Mouse (Mus musculus) C2C12 (cell line): Measurements from ENCODE around the gene Mxra7. TPM values are rescaled to one million over a fixed set of nuclear protein-coding genes. Genes with fewer than 3 reads are reported as not detected.
A peak's percentile ranks its signal among the peaks of the same experiment; 100 is the strongest.

Experiments
- H3K27me3 ChIP-seq: one replicate; pipeline ENCODE4 v1.6.1; 2011; ENCODE audit not compliant: control insufficient read depth, insufficient read depth, insufficient read length
- H3K36me3 ChIP-seq: one replicate; pipeline ENCODE4 v1.6.1; 2011; ENCODE audit not compliant: control insufficient read depth, insufficient read depth
- H3K4me3 ChIP-seq: one replicate; pipeline ENCODE4 v1.5.1; 2011; ENCODE audit warnings: mild to moderate bottlenecking, control low read depth; ENCODE audit not compliant: poor library complexity, insufficient read depth, severe bottlenecking
- H3K79me2 ChIP-seq: one replicate; pipeline ENCODE4 v1.6.1; 2011; ENCODE audit not compliant: control insufficient read depth, insufficient read depth
- H3K79me3 ChIP-seq: one replicate; pipeline ENCODE4 v1.6.1; 2011; ENCODE audit warnings: low read depth, control low read depth
- H3ac ChIP-seq: one replicate; pipeline ENCODE3; 2011; ENCODE audit warnings: low read depth; ENCODE audit not compliant: control insufficient read depth, insufficient read length
- CEBPB ChIP-seq: IDR thresholded peaks from one replicate; pipeline ENCODE4 v1.6.1; 2011; ENCODE audit warnings: low read depth, mild to moderate bottlenecking, control low read depth, moderate library complexity
- CTCF ChIP-seq: IDR thresholded peaks from one replicate; pipeline ENCODE4 v1.5.1; 2011; ENCODE audit not compliant: control insufficient read depth, insufficient read depth, insufficient read length
- FOSL1 ChIP-seq: IDR thresholded peaks from one replicate; pipeline ENCODE4 v1.8.0; 2011; ENCODE audit warnings: mild to moderate bottlenecking, low read length; ENCODE audit not compliant: poor library complexity, insufficient read depth, severe bottlenecking
- MAX ChIP-seq: IDR thresholded peaks from one replicate; pipeline ENCODE4 v1.6.1; 2011; ENCODE audit warnings: mild to moderate bottlenecking, control low read depth
- MYOD1 ChIP-seq: IDR thresholded peaks from one replicate; pipeline ENCODE4 v1.6.1; 2011; ENCODE audit warnings: low read depth; ENCODE audit not compliant: control insufficient read depth, insufficient read length
- MYOG ChIP-seq: IDR thresholded peaks from one replicate; pipeline ENCODE4 v1.6.1; 2011; ENCODE audit not compliant: control insufficient read depth, insufficient read length; ENCODE audit errors: extremely low read depth
- USF1 ChIP-seq: IDR thresholded peaks from one replicate; pipeline ENCODE4 v1.6.1; 2011; ENCODE audit warnings: low read depth, mild to moderate bottlenecking, control low read depth, moderate library complexity
- long read RNA-seq, 2 experiments: library from polyadenylated mRNA; unstranded; transcript quantifications; one replicate each; pipeline ENCODE4 v2.0.0; 2019 to 2020
- polyA plus RNA-seq: library from polyadenylated mRNA; unstranded; fragments of >200 nt; fragmentation: generic; extraction: Trizol; gene quantifications from one replicate; pipeline ENCODE4 v1.2.1, GENCODE M21; 2012; ENCODE audit warnings: missing spikeins

The Mxra7 gene
- 70.2 TPM for polyA plus RNA-seq
- long read RNA-seq, experiment 1, transcript Mxra7-201 (4 exons, 2,063 nt): major isoform, 171 of 273 reads
- long read RNA-seq, experiment 1, transcript Mxra7-202 (5 exons, 757 nt): minor isoform, 27 of 273 reads
- long read RNA-seq, experiment 1, partial matches to known transcripts: 2 of 273 reads
- long read RNA-seq, experiment 1, other reads (novel, unspliced or antisense): 73 of 273 reads
- long read RNA-seq, experiment 2, transcript Mxra7-201 (4 exons, 2,063 nt): major isoform, 67 of 88 reads
- long read RNA-seq, experiment 2, transcript Mxra7-202 (5 exons, 757 nt): minor isoform, 8 of 88 reads
- long read RNA-seq, experiment 2, partial matches to known transcripts: 1 of 88 reads
- long read RNA-seq, experiment 2, other reads (novel, unspliced or antisense): 12 of 88 reads

DNA sequence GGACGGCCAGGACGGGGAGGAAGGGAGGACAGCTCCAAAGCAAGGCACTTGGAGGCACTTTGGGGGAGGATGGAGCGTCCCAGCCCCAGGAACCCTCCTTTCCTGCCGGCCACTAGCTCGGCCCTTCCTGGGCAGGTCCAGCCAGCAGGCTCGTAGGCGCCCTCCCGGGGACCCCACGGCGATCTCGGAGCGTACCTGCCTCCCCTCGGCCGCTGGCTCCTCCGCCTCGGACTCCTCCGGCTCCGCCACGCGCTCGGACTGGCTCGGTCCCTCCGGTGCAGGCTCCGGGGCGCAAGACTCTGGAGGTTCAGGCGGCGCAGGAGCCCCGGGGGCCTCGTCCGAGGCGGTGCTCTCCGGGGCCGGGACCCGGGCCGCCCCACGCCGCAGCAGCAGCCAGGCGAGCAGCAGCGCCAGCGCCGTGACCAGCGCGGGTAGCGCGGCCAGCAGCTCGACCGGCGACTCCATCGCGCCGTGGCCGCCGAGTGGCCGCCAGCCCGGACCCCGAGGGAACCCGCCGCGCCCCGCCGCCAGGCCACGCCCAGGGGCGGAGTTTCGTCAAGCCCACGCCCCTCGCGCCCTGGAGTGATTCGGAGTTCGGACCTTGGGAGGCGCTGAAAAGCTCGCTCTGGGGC lies at the start of gene Mxra7:
Gene Mxra7, minus strand, starts transcription at position 513 of the 632 bp plus-strand sequence.
- H3ac ChIP-seq: peak within 1 kb of the TSS; percentile 94
- peaks cover 6% of the 10 kb centered on the region for H3K36me3 ChIP-seq
- H3K27me3 ChIP-seq: no peaks in the 10 kb centered on the region
- peak within 1 kb of the TSS; percentile 55 for H3K4me3 ChIP-seq
- peaks cover 31% of the 10 kb centered on the region for H3K79me3 ChIP-seq
- H3K79me2 ChIP-seq: peaks cover 54% of the 10 kb centered on the region
- TF ChIP-seq CEBPB (no peak), MAX (peak; percentile 48)

DNA sequence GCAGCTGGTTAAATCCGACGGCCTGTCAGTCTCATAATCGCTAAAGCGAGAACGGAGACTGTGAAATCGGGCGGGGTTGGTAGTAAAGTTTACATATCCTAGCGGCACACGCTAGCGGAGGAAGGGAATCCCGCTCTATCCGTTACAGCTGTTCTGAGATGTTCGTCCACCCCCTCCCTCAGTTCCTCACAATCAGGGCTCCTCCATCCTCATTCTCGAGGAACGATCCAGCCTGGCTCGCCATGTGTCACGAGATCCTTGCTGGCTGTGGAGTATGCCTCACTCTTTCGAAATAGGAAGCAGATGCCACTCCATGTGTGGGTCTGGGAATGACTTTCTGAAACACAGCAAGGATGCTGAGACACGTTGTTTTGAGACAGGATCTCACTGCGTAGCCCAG lies 46.1 kb upstream of the Mxra7 start:
- no peaks in the 10 kb centered on the region for H3K27me3 ChIP-seq
- peaks cover 17% of the 10 kb centered on the region for H3K36me3 ChIP-seq
- H3ac ChIP-seq: no peak overlapping the region

DNA sequence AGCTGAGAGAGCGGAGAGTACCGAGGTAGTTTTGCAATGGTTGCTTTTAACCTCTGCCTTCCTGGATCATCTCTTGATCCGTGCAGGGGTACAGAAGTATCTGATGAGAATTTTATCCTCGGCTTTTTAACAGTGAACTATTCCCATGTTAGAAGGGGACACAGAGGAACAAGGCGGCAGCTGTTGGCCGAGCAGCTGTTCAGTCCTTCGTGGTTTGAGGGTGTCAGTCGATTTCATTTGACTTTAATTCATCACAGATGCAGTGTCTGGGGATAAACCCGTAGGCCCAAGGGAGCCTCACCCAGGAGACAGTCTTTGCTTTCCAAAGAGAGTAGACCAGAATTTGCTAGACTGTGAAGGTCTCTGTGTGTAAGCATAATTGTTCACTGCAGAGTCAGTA lies 43.7 kb upstream of the Mxra7 start:
- Histone ChIP-seq H3K79me2 (no peaks in the 10 kb centered on the region), H3K4me3 (no peak overlapping the region), H3K79me3 (no peaks in the 10 kb centered on the region), H3ac (no peak overlapping the region), H3K36me3 (peaks cover 27% of the 10 kb centered on the region), H3K27me3 (no peaks in the 10 kb centered on the region)
- TF ChIP-seq MYOG (no peak), USF1 (no peak), FOSL1 (no peak), CTCF (no peak), MYOD1 (no peak), MAX (no peak), CEBPB (no peak)

More for the DNA sequence above, 46.1 kb upstream of the Mxra7 start:
- no peaks in the 10 kb centered on the region for H3K79me3 ChIP-seq
- H3K79me2 ChIP-seq: no peaks in the 10 kb centered on the region
- H3K4me3 ChIP-seq: no peak overlapping the region
- TF ChIP-seq USF1 (no peak), CTCF (no peak), CEBPB (no peak), FOSL1 (no peak), MAX (no peak)

DNA sequence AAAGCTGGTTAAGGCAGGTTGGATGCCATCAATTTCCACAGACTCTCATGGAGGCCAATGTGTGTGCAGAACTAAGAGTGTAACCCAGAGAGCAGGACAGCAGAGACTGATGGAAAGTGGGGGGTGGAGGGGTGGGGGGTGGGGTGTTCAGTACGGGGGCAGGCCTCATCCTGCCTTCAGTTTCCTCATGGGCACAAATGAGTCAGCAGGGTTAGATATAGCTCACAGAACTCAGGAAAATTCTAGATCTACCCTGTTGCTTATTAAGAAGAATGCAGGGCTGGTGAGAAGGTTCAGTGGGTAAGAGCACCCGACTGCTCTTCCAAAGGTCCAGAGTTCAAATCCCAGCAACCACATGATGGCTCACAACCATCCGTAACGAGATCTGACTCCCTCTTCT lies 41.8 kb upstream of the Mxra7 start:
- no peak for TF ChIP-seq CEBPB
- no peak for TF ChIP-seq MAX
- TF ChIP-seq MYOD1: no peak
- peaks cover 36% of the 10 kb centered on the region for H3K36me3 ChIP-seq

DNA sequence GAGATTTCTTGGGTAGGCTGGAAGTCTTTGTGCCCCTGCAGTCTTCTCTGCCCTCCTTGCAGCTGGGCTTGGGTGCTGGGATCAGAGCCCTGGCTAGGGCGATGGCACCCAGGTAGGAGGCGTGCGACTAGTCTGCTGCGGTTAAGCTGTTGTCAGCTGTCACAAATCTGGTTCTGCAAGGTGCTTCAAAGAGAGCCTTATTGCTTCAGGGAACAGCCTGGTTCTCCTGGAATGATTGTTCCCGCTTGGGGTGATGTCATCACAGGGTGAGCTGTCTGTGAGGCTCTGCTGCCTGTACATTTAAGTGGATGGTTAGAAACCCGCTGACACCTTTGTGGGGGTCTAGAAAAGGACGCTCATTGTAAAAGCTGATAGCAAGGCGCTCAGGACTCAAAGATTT lies 41.4 kb upstream of the Mxra7 start:
- Histone ChIP-seq H3K79me3 (no peaks in the 10 kb centered on the region), H3K36me3 (peaks cover 32% of the 10 kb centered on the region), H3ac (no peak overlapping the region), H3K27me3 (no peaks in the 10 kb centered on the region), H3K79me2 (no peaks in the 10 kb centered on the region), H3K4me3 (no peak overlapping the region)
- TF ChIP-seq CTCF (no peak), MYOD1 (no peak), USF1 (no peak), MYOG (no peak), FOSL1 (no peak), MAX (no peak), CEBPB (no peak)

More for the DNA sequence above, 41.8 kb upstream of the Mxra7 start:
- Histone ChIP-seq H3K79me2 (no peaks in the 10 kb centered on the region), H3K4me3 (no peak overlapping the region), H3K79me3 (no peaks in the 10 kb centered on the region), H3K27me3 (no peaks in the 10 kb centered on the region), H3ac (no peak overlapping the region)

DNA sequence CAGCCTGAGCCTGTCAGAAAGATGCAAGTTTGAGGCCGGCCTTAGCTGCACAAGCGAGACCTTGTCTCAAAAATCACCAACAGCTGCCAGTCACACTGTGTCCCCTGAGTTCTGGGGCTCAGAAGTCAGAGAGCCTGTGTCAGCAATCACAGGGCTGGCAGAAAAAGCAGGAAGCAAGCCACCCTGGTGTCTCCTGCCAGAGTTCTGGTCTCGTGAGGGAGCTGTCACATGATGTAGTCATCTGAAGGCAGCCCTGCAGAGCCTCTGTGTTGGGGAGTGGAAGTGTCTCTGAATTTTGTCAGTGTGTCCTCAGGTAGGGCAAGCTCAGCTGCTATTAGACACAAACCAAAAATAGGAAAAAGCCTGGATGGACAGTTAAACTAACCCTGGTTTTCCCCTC lies 40.3 kb upstream of the Mxra7 start:
- TF ChIP-seq MYOD1 (no peak), MAX (no peak), USF1 (no peak), CTCF (no peak), MYOG (no peak), CEBPB (no peak), FOSL1 (no peak)
- Histone ChIP-seq H3K79me2 (no peaks in the 10 kb centered on the region), H3K79me3 (no peaks in the 10 kb centered on the region), H3ac (no peak overlapping the region), H3K36me3 (peaks cover 28% of the 10 kb centered on the region), H3K4me3 (no peak overlapping the region), H3K27me3 (no peaks in the 10 kb centered on the region)
